Mouse (Mus musculus) G1E (cell line): ENCODE data around the gene 5730522E02Rik.

Source experiments
- CTCF ChIP-seq: IDR thresholded peaks from 2 replicates; pipeline ENCODE4 v1.5.1; 2012; ENCODE audit warnings: low read depth, low read length, inconsistent platforms, mixed read lengths
- GATA1 ChIP-seq: IDR thresholded peaks from 2 replicates; pipeline ENCODE4 v1.6.1; 2012; ENCODE audit warnings: borderline replicate concordance, low read length, inconsistent platforms, mixed read lengths

DNA sequence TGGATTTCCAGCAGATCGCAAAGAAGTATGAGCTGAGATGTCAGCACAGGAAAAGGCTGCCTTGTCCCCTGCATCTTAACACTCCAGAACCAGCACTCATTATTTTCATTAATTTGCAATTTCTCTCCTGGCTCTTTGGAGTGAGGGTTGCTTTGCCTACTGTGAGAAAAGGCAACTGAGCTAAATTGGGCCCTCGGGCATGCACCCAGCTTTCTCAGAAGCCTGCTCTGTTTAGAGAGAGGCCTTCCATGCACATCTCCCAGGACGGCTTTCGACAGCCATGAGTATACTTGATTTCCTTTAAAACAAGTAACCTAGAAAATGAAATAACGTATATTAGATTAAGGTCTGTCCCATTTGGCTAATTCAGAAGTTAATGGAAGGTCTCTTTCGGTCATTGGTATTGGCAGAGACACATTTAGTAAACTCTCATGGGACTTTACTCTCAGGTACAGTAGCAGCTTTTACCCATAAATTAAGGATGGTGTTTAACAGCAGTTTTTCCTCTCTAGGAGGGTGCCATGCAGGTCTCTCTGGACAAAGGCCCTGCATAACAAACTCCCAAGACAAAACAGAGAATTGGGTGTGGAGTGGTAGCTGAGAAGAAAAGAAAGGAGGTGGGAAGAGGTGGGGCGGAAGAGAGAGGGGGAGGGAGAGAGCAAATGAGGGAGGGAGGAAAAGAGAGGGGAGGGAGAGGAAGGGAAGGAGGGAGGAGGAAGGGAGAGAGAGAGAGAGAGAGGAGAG, 457.2 kb downstream of the 5730522E02Rik start:
- TF ChIP-seq CTCF (no peak), GATA1 (no peak)
